Mouse (Mus musculus) forebrain, embryonic 16.5 days (tissue): ENCODE results near the gene Clic6. TPM values are rescaled to one million over a fixed set of nuclear protein-coding genes. Genes with fewer than 3 reads are reported as not detected.

ENCODE experiments used
- ATAC-seq: fragments of 200-750 bp; cut with Nextera tagmentation; 2 replicates; pipeline ENCODE4 v1.8.0; 2017; ENCODE audit warnings: mild to moderate bottlenecking, moderate library complexity
- H3K27ac ChIP-seq: fragments of 300-500 bp; sonication (generic); 2 replicates; pipeline ENCODE4 v1.5.1; 2014; ENCODE audit warnings: low read length, control low read depth
- H3K27me3 ChIP-seq: fragments of 300-500 bp; sonication (generic); replicated peaks from 2 replicates; pipeline ENCODE4 v1.6.1; 2014; ENCODE audit warnings: low read length; ENCODE audit not compliant: control insufficient read depth, insufficient read depth
- H3K36me3 ChIP-seq: fragments of 300-500 bp; sonication (generic); 2 replicates; pipeline ENCODE4 v1.6.1; 2014; ENCODE audit not compliant: control insufficient read depth, insufficient read depth
- H3K4me1 ChIP-seq: fragments of 300-500 bp; sonication (generic); replicated peaks from 2 replicates; pipeline ENCODE4 v1.6.1; 2014; ENCODE audit warnings: low read length; ENCODE audit not compliant: control insufficient read depth, insufficient read depth
- H3K4me2 ChIP-seq: fragments of 300-500 bp; sonication (generic); 2 replicates; pipeline ENCODE4 v1.6.1; 2014; ENCODE audit warnings: mild to moderate bottlenecking, low read length, control low read depth
- H3K4me3 ChIP-seq: fragments of 300-500 bp; sonication (generic); replicated peaks from 2 replicates; pipeline ENCODE4 v1.5.1; 2014; ENCODE audit warnings: mild to moderate bottlenecking, low read length, control low read depth
- H3K9ac ChIP-seq: fragments of 300-500 bp; sonication (generic); replicated peaks from 2 replicates; pipeline ENCODE4 v1.6.1; 2014; ENCODE audit warnings: low read depth, low read length, control low read depth
- H3K9me3 ChIP-seq: fragments of 300-500 bp; sonication (generic); 2 replicates; pipeline ENCODE4 v1.6.1; 2016; ENCODE audit warnings: low read length; ENCODE audit not compliant: control insufficient read depth
- WGBS: fragments of 180-500 bp; shearing (Covaris S2); extraction: QIAGEN DNeasy Blood & Tissue Kit; methylation state at CpG from one replicate; pipeline ENCODE4 v1.1.7; 2014; 5-methylcytosine and 5-hydroxymethylcytosine counted together
- polyA plus RNA-seq: library from polyadenylated mRNA; unstranded; fragments of >200 nt; fragmentation: Nextera tagmentation; extraction: Ambion mirVana; gene quantifications from 2 replicates; pipeline ENCODE4 v1.2.1, GENCODE M21; 2015

Clic6 gene
- polyA plus RNA-seq, 1 experiment from 2014 or later, result 3.3 TPM

- Histone ChIP-seq H3K4me3 (peak overlapping the region; percentile 86), H3K9me3 (no peaks in the 10 kb centered on the region), H3K36me3 (no peaks in the 10 kb centered on the region), H3K27me3 (no peaks in the 10 kb centered on the region), H3K4me1 (peaks cover 12% of the 10 kb centered on the region), H3K27ac (no peak overlapping the region), H3K4me2 (peak overlapping the region; percentile 67), H3K9ac (peak overlapping the region; percentile 81)
- no peak for ATAC-seq
- 0% methylated on average over 10 of the region's 10 CpGs for WGBS
Measured at GRCm38 (mm10) chr16:92465226-92465625, 20.3 kb upstream of the Clic6 start.

- no peaks in the 10 kb centered on the region for H3K36me3 ChIP-seq
- H3K4me3 ChIP-seq, result peak overlapping the region; percentile 86
- ATAC-seq, result peak; percentile 99
- H3K4me2 ChIP-seq, result peak overlapping the region; percentile 67
- WGBS, result under 1% methylated on average over 87 of the region's 94 CpGs
- peak overlapping the region; percentile 60 for H3K27ac ChIP-seq
- H3K4me1 ChIP-seq, result peaks cover 12% of the 10 kb centered on the region
- H3K9me3 ChIP-seq, result no peaks in the 10 kb centered on the region
- peak overlapping the region; percentile 81 for H3K9ac ChIP-seq
- no peaks in the 10 kb centered on the region for H3K27me3 ChIP-seq
Measured at GRCm38 (mm10) chr16:92465642-92466526, 19.7 kb upstream of the Clic6 start.

DNA sequence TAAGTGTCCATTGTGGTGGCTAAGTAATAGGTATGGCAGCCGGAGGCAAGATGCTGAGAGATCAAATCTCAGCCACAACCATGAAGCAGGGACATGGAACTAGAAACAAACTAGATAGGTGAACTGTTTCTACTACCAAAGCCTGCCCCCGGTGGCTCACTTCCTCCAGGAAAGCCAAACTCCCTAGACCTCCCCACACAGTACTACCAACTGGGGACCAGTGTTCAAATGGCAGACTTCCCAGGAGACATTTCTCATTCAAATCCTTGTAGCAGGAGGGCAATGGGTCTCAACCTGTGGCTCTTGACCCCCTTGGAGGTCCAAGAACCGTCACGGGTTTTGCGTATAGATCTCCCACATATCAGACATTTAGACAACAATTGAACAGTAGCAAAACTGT, 18.5 kb upstream of the Clic6 start:
- Histone ChIP-seq H3K4me2 (no peak overlapping the region), H3K9me3 (no peaks in the 10 kb centered on the region), H3K9ac (no peak overlapping the region), H3K27ac (no peak overlapping the region), H3K4me3 (no peak overlapping the region), H3K36me3 (no peaks in the 10 kb centered on the region), H3K27me3 (no peaks in the 10 kb centered on the region), H3K4me1 (peaks cover 12% of the 10 kb centered on the region)
- ATAC-seq, result no peak
- WGBS, result 77% methylated on average over 5 of the region's 5 CpGs

DNA sequence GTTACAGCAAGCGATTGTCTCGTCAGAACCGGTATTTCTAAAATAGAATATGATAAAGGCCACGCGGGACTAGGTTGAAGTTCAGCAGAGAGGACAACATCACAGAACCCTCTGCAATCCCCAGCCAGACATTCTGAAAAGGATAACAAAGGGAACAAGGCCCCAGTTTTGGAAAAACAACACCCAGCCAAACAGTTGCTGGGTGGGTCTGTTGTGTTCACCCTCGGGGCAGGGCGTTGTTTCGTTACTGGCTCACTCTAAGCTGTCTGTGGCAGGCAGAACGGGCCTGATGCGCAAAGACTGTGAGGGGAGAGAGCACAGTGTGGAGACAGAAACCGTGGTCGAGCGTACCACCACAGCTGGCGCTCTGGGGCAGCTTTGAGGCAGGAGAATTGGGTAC, 17.1 kb upstream of the Clic6 start:
- no peak for ATAC-seq
- no peak overlapping the region for H3K4me3 ChIP-seq
- H3K27ac ChIP-seq, result no peak overlapping the region
- WGBS, result 71% methylated on average over 14 of the region's 14 CpGs
- peaks cover 12% of the 10 kb centered on the region for H3K4me1 ChIP-seq
- no peaks in the 10 kb centered on the region for H3K36me3 ChIP-seq
- H3K9ac ChIP-seq, result no peak overlapping the region
- H3K27me3 ChIP-seq, result no peaks in the 10 kb centered on the region
- H3K9me3 ChIP-seq, result no peaks in the 10 kb centered on the region
- H3K4me2 ChIP-seq, result no peak overlapping the region

DNA sequence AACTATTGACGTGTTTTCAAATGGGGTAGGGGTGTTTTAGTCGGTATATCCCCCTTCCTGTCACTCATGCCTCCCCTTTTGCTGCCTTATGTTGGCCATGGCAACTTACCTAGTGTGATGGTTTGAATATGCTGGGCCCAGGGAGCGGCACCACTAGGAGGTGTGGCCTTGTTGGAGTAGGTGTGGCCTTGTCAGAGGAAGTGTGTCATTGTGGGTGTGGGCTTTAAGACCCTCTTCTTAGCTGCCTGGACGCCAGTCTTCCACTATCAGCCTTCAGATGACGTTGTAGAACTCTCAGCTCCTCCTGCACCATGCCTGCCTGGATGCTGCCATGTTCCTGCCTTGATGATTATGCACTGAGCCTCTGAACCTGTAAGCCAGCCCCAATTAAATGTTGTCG, 14.8 kb upstream of the Clic6 start, which contains the start of gene Rcan1:
TSS of gene Rcan1 (minus strand) at position 162 of the 400 bp plus-strand sequence.
- no peak for ATAC-seq
- Histone ChIP-seq H3K4me1 (no peaks in the 10 kb centered on the region), H3K9ac (no peak within 1 kb of the TSS), H3K27ac (no peak within 1 kb of the TSS), H3K27me3 (no peaks in the 10 kb centered on the region), H3K4me3 (no peak within 1 kb of the TSS), H3K4me2 (no peak within 1 kb of the TSS), H3K36me3 (no peaks in the 10 kb centered on the region), H3K9me3 (no peaks in the 10 kb centered on the region)
- 65% methylated on average over 6 of the region's 6 CpGs for WGBS

DNA sequence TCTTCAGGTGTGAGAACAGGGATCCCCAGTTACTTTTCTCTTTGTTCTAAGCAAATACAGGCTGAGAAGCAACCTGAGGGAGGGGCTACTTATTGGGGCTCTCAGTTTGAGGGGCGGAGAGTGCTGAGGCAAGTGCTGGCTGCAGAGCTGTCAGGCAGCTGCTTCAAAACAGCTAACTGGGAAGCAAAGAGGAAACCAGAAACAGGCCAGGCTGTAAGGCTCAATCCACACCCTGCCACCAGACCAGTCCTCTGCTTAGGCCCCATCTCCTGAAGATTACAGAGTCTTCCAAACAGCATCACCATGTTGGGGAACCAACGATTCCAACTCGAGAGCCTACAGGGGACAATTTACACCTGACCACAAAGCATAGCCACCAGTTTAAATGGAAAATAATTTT, 12.6 kb upstream of the Clic6 start:
- 83% methylated on average over 3 of the region's 3 CpGs for WGBS

GRCm38 (mm10) chr16:92475093-92475860, 10.3 kb upstream of the Clic6 start:
- no peak for ATAC-seq
- no peaks in the 10 kb centered on the region for H3K9me3 ChIP-seq
- WGBS, result 59% methylated on average over 24 of the region's 25 CpGs

More for the DNA sequence above, 12.6 kb upstream of the Clic6 start:
- H3K36me3 ChIP-seq, result no peaks in the 10 kb centered on the region
- no peaks in the 10 kb centered on the region for H3K9me3 ChIP-seq
- H3K9ac ChIP-seq, result no peak overlapping the region
- no peak overlapping the region for H3K4me3 ChIP-seq
- no peak overlapping the region for H3K4me2 ChIP-seq
- no peak overlapping the region for H3K27ac ChIP-seq
- no peaks in the 10 kb centered on the region for H3K4me1 ChIP-seq
- H3K27me3 ChIP-seq, result no peaks in the 10 kb centered on the region
- ATAC-seq, result no peak

GRCm38 (mm10) chr16:92478561-92479150, 6.9 kb upstream of the Clic6 start:
- ATAC-seq, result 0 out of 2 replicates have a peak, but pooled peaks have one; percentile 40

More at GRCm38 (mm10) chr16:92475093-92475860, 10.3 kb upstream of the Clic6 start:
- Histone ChIP-seq H3K27me3 (0 out of 2 replicates have a peak, but pooled peaks cover 8% of the 10 kb centered on the region), H3K27ac (no peak overlapping the region), H3K4me3 (no peak overlapping the region), H3K4me1 (peaks cover 6% of the 10 kb centered on the region; the same call in 1 of the 2 replicates), H3K9ac (no peak overlapping the region), H3K4me2 (no peak overlapping the region), H3K36me3 (no peaks in the 10 kb centered on the region)

GRCm38 (mm10) chr16:92487086-92487485, 1.6 kb downstream of the Clic6 start:
- WGBS, result 90% methylated on average over 6 of the region's 6 CpGs

More at GRCm38 (mm10) chr16:92478561-92479150, 6.9 kb upstream of the Clic6 start:
- 0 out of 2 replicates have a peak overlapping the region, but pooled peaks have one; percentile 26 for H3K9ac ChIP-seq
- 0 out of 2 replicates have a peak, but pooled peaks cover 9% of the 10 kb centered on the region for H3K27me3 ChIP-seq
- WGBS, result 6% methylated on average over 21 of the region's 23 CpGs
- H3K4me2 ChIP-seq, result peak overlapping the region; percentile 53
- no peaks in the 10 kb centered on the region for H3K36me3 ChIP-seq
- H3K4me1 ChIP-seq, result peaks cover 6% of the 10 kb centered on the region; the same call in 1 of the 2 replicates
- peak overlapping the region; percentile 29 for H3K4me3 ChIP-seq
- no peak overlapping the region for H3K27ac ChIP-seq
- H3K9me3 ChIP-seq, result no peaks in the 10 kb centered on the region

More at GRCm38 (mm10) chr16:92487086-92487485, 1.6 kb downstream of the Clic6 start:
- no peak for ATAC-seq
- H3K9me3 ChIP-seq, result no peaks in the 10 kb centered on the region
- no peaks in the 10 kb centered on the region for H3K36me3 ChIP-seq
- no peak overlapping the region for H3K4me2 ChIP-seq
- H3K9ac ChIP-seq, result no peak overlapping the region
- H3K4me3 ChIP-seq, result no peak overlapping the region
- no peaks in the 10 kb centered on the region for H3K4me1 ChIP-seq
- H3K27ac ChIP-seq, result no peak overlapping the region
- H3K27me3 ChIP-seq, result 0 out of 2 replicates have a peak, but pooled peaks cover 2% of the 10 kb centered on the region
